Mouse (Mus musculus) CH12.LX (cell line): ENCODE results near the gene Gm17581. TPM values are rescaled to one million over a fixed set of nuclear protein-coding genes. Genes with fewer than 3 reads are reported as not detected.

Source experiments
- DNase-seq: peaks from one replicate; pipeline ENCODE4 v3.0.0-alpha.2; 2013; ENCODE audit errors: extremely low read depth
- H3K27ac ChIP-seq: 2 replicates; pipeline ENCODE4 v1.5.1; 2012; ENCODE audit warnings: low read depth, mild to moderate bottlenecking, control low read depth, moderate library complexity; ENCODE audit not compliant: insufficient read depth
- H3K27me3 ChIP-seq: replicated peaks from 2 replicates; pipeline ENCODE3; 2012; ENCODE audit warnings: inconsistent platforms
- H3K36me3 ChIP-seq, 2 experiments: replicated peaks in 1 of 2; 2 replicates each; pipeline versions ENCODE3 to v1.6.1; 2012; ENCODE audit warnings: inconsistent platforms in 1 of 2, low read length in 1 of 2, mild to moderate bottlenecking in 1 of 2, mixed read lengths in 1 of 2, moderate library complexity in 1 of 2; ENCODE audit not compliant: control insufficient read depth in 1 of 2, insufficient read depth in 1 of 2
- H3K4me1 ChIP-seq, 2 experiments: 2 replicates each; pipeline ENCODE4 v1.6.1; 2012; ENCODE audit warnings: inconsistent platforms in 1 of 2, moderate library complexity in 1 of 2; ENCODE audit not compliant: insufficient read depth in 2 of 2, control insufficient read depth in 1 of 2
- H3K4me2 ChIP-seq: 2 replicates; pipeline ENCODE4 v1.6.1; 2012; ENCODE audit warnings: low read depth, mild to moderate bottlenecking, control low read depth; ENCODE audit not compliant: poor library complexity, insufficient read depth, severe bottlenecking
- H3K4me3 ChIP-seq, 3 experiments: fragments of 150-350 bp in 1 of 3; sonication (generic) in 1 of 3; replicated peaks in 1 of 3; 2 replicates each; pipeline versions ENCODE3 to v1.5.1; 2011 to 2012; ENCODE audit warnings: low read depth in 2 of 3, low read length in 2 of 3, mild to moderate bottlenecking in 2 of 3, moderate library complexity in 2 of 3, control low read depth in 1 of 3, improper control_type of control experiment in 1 of 3, inconsistent platforms in 1 of 3, mixed read lengths in 1 of 3; ENCODE audit not compliant: poor library complexity in 1 of 3
- H3K79me2 ChIP-seq: replicated peaks from 2 replicates; pipeline ENCODE4 v1.6.1; 2012; ENCODE audit warnings: mild to moderate bottlenecking, moderate library complexity; ENCODE audit not compliant: control insufficient read depth, poor library complexity, insufficient read depth, severe bottlenecking; ENCODE audit errors: extremely low read depth
- H3K9ac ChIP-seq: 2 replicates; pipeline ENCODE4 v1.6.1; 2012; ENCODE audit warnings: low read depth, mild to moderate bottlenecking, control low read depth, moderate library complexity; ENCODE audit not compliant: insufficient read depth
- H3K9me3 ChIP-seq: replicated peaks from 2 replicates; pipeline ENCODE3; 2012; ENCODE audit warnings: low read length, inconsistent platforms, mixed read lengths
- CHD1 ChIP-seq: IDR thresholded peaks from 2 replicates; pipeline ENCODE4 v1.6.1; 2012; ENCODE audit warnings: low read depth, low read length, improper control_type of control experiment, inconsistent platforms
- CHD2 ChIP-seq: IDR thresholded peaks from 2 replicates; pipeline ENCODE4 v1.6.1; 2011; ENCODE audit warnings: low read length, improper control_type of control experiment
- CTCF ChIP-seq, 2 experiments: IDR thresholded peaks in 1 of 2; conservative IDR thresholded peaks in 1 of 2; 2 replicates each; pipeline ENCODE4 v1.5.1; 2011 to 2012; ENCODE audit warnings: low read depth in 2 of 2, low read length in 2 of 2, improper control_type of control experiment in 1 of 2, inconsistent platforms in 1 of 2, mild to moderate bottlenecking in 1 of 2, moderate library complexity in 1 of 2
- ELF1 ChIP-seq: IDR thresholded peaks from 2 replicates; pipeline ENCODE4 v1.6.1; 2014; ENCODE audit warnings: low read depth, mild to moderate bottlenecking, inconsistent platforms, low read length, improper control_type of control experiment
- EP300 ChIP-seq: IDR thresholded peaks from 2 replicates; pipeline ENCODE4 v1.6.1; 2011; ENCODE audit warnings: low read length, improper control_type of control experiment
- ETS1 ChIP-seq: conservative IDR thresholded peaks from 2 replicates; pipeline ENCODE4 v1.6.1; 2012; ENCODE audit warnings: low read depth, mild to moderate bottlenecking, inconsistent platforms, low read length, improper control_type of control experiment, moderate library complexity
- HCFC1 ChIP-seq: IDR thresholded peaks from 2 replicates; pipeline ENCODE4 v1.6.1; 2012; ENCODE audit warnings: low read depth, mild to moderate bottlenecking, inconsistent platforms, low read length, improper control_type of control experiment
- IRF4 ChIP-seq: IDR thresholded peaks from 2 replicates; pipeline ENCODE4 v1.6.1; 2014; ENCODE audit warnings: low read depth, mild to moderate bottlenecking, inconsistent platforms, low read length, improper control_type of control experiment
- JUN ChIP-seq: IDR thresholded peaks from 2 replicates; pipeline ENCODE4 v1.6.1; 2011; ENCODE audit warnings: low read depth, mild to moderate bottlenecking, low read length, improper control_type of control experiment, moderate library complexity; ENCODE audit not compliant: insufficient read depth
- JUND ChIP-seq: conservative IDR thresholded peaks from 2 replicates; pipeline ENCODE4 v1.6.1; 2011; ENCODE audit warnings: low read depth, low read length, improper control_type of control experiment
- MAZ ChIP-seq: IDR thresholded peaks from 2 replicates; pipeline ENCODE4 v1.6.1; 2012; ENCODE audit warnings: low read depth, mild to moderate bottlenecking, inconsistent platforms, low read length, improper control_type of control experiment, moderate library complexity
- PAX5 ChIP-seq: IDR thresholded peaks from 2 replicates; pipeline ENCODE4 v1.6.1; 2012; ENCODE audit warnings: low read length, inconsistent platforms, mixed read lengths
- POLR2A ChIP-seq: IDR thresholded peaks from 2 replicates; pipeline ENCODE4 v1.6.1; 2011; ENCODE audit warnings: low read depth, mild to moderate bottlenecking, improper control_type of control experiment, low read length
- SMC3 ChIP-seq: IDR thresholded peaks from 2 replicates; pipeline ENCODE4 v1.6.1; 2011; ENCODE audit warnings: low read depth, low read length, improper control_type of control experiment
- TCF12 ChIP-seq: IDR thresholded peaks from 2 replicates; pipeline ENCODE4 v1.6.1; 2014; ENCODE audit warnings: low read depth, mild to moderate bottlenecking, inconsistent platforms, low read length, improper control_type of control experiment
- USF1 ChIP-seq: IDR thresholded peaks from 2 replicates; pipeline ENCODE4 v1.6.1; 2014; ENCODE audit warnings: low read depth, mild to moderate bottlenecking, inconsistent platforms, low read length, improper control_type of control experiment
- USF2 ChIP-seq: conservative IDR thresholded peaks from 2 replicates; pipeline ENCODE4 v1.6.1; 2011; ENCODE audit warnings: low read depth, low read length, improper control_type of control experiment
- ZMIZ1 ChIP-seq: IDR thresholded peaks from 2 replicates; pipeline ENCODE4 v1.6.1; 2012; ENCODE audit warnings: low read depth, mild to moderate bottlenecking, inconsistent platforms, low read length, improper control_type of control experiment
- ZNF384 ChIP-seq: IDR thresholded peaks from 2 replicates; pipeline ENCODE4 v1.6.1; 2012; ENCODE audit warnings: low read depth, low read length, improper control_type of control experiment, inconsistent platforms
- dilution Hi-C: fragments of 300-500 bp; cut with MboI; formaldehyde crosslinking; loops from 2 replicates; pipeline ENCODE4 v1.14.3; 2020; ENCODE audit warnings: low sequenced_read_pairs; ENCODE audit not compliant: extremely low pct_unique_long_range_greater_than_20kb, extremely low pct_ligation_motif_present
- in situ Hi-C: fragments of 300-500 bp; cut with MboI; formaldehyde crosslinking; loops from 3 replicates; pipeline ENCODE4 v1.14.3; 2019; ENCODE audit warnings: low sequenced_read_pairs, low pct_ligation_motif_present, low pct_unique_long_range_greater_than_20kb, mixed read lengths
- polyA plus RNA-seq: library from polyadenylated mRNA; unstranded; fragments of >175 nt; gene quantifications from 2 replicates; pipeline ENCODE4 v1.2.1, GENCODE M21; 2012; ENCODE audit warnings: low read depth; ENCODE audit not compliant: insufficient read length
- total RNA-seq, 2 experiments: library from RNA; depleted of rRNA; stranded (reverse); fragments of 300-350 nt in 1 of 2; fragments of >200 nt in 1 of 2; gene quantifications; 2 replicates each; pipeline ENCODE4 v1.2.3; 2012 to 2014

The Gm17581 gene
- total and polyA plus RNA-seq, 3 experiments, result not detected

- Histone ChIP-seq H3K27ac (no peak overlapping the region), H3K4me3 (no peak overlapping the region), H3K4me2 (no peak overlapping the region)
- no peak for TF ChIP-seq HCFC1
- TF ChIP-seq TCF12, result no peak
- no peak for TF ChIP-seq ETS1
- no peak for TF ChIP-seq MAZ
- TF ChIP-seq IRF4, result no peak
- TF ChIP-seq CHD2, result no peak
- no peak for TF ChIP-seq JUND
- TF ChIP-seq ELF1, result no peak
- no peak for TF ChIP-seq PAX5
- TF ChIP-seq CTCF (conservative IDR thresholded peaks at IDR 0.05 in 1 of 2, IDR thresholded peaks at IDR 0.05 in 1 of 2; ENCODE audit: low read depth in 2 of 2, low read length in 2 of 2), result no peak
- no peak for TF ChIP-seq POLR2A
- TF ChIP-seq, all 38 proteins: peak for 0
- dilution Hi-C loops (no loop called here), in situ Hi-C loops (loop anchor here (25.0 kb wide), 1 partner anchor 262 kb away; the partner anchor contains the start of genes Acss2 and Ggt7)
- no peaks in the 10 kb centered on the region for H3K36me3 ChIP-seq
- H3K4me1 ChIP-seq, result peaks cover 5 to 6% of the 10 kb centered on the region in 2 experiments
- no peak overlapping the region for H3K9ac ChIP-seq
- peaks cover 5% of the 10 kb centered on the region for H3K9me3 ChIP-seq
- no peaks in the 10 kb centered on the region for H3K79me2 ChIP-seq
- H3K27me3 ChIP-seq, result peaks cover 74% of the 10 kb centered on the region
- DNase-seq, result no peak
These were observed 38.7 kb upstream of the Gm17581 start for GRCm38 (mm10) chr2:155774261-155774926.

GRCm38 (mm10) chr2:155773664-155774063 lies 38.0 kb upstream of the Gm17581 start:
- no peak for DNase-seq
- dilution Hi-C loops, result no loop called here

More at GRCm38 (mm10) chr2:155773664-155774063, 38.0 kb upstream of the Gm17581 start:
- H3K9ac ChIP-seq, result no peak overlapping the region
- peaks cover 5% of the 10 kb centered on the region for H3K9me3 ChIP-seq
- no peak overlapping the region for H3K4me3 ChIP-seq
- no peak overlapping the region for H3K4me2 ChIP-seq
- in situ Hi-C loops, result loop anchor here (25.0 kb wide), 1 partner anchor 261 kb away; the partner anchor contains the start of genes Acss2 and Ggt7
- H3K27ac ChIP-seq, result no peak overlapping the region
- no peaks in the 10 kb centered on the region for H3K79me2 ChIP-seq
- TF ChIP-seq CTCF (conservative IDR thresholded peaks at IDR 0.05 in 1 of 2, IDR thresholded peaks at IDR 0.05 in 1 of 2; ENCODE audit: low read depth in 2 of 2, low read length in 2 of 2) (no peak), POLR2A (no peak), JUN (no peak), ZNF384 (no peak), CHD1 (no peak), SMC3 (no peak), ZMIZ1 (no peak), USF1 (no peak), USF2 (no peak), EP300 (no peak)
- TF ChIP-seq, all 38 proteins: peak for 0
- Histone ChIP-seq H3K27me3 (peaks cover 82% of the 10 kb centered on the region), H3K36me3 (no peaks in the 10 kb centered on the region), H3K4me1 (peaks cover 1 to 5% of the 10 kb centered on the region in 2 experiments)
